Mouse (Mus musculus) forebrain, embryonic 15.5 days (tissue): ENCODE results near the gene Ccdc169. TPM values are rescaled to one million over a fixed set of nuclear protein-coding genes. Genes with fewer than 3 reads are reported as not detected.
"Not testable (repeated sequence)": the region's sequence is repeated elsewhere in the genome, so short reads cannot be mapped to it uniquely, and the experiment has no call there.

ENCODE experiments used
- ATAC-seq: fragments of 200-750 bp; cut with Nextera tagmentation; replicated peaks from 2 replicates; pipeline ENCODE4 v1.8.0; 2017; ENCODE audit warnings: mild to moderate bottlenecking, moderate TSS enrichment, moderate library complexity
- H3K27ac ChIP-seq: fragments of 300-500 bp; sonication (generic); replicated peaks from 2 replicates; pipeline ENCODE4 v1.5.1; 2015; ENCODE audit warnings: mild to moderate bottlenecking, inconsistent platforms
- H3K27me3 ChIP-seq: fragments of 300-500 bp; sonication (generic); 2 replicates; pipeline ENCODE4 v1.6.1; 2015; ENCODE audit warnings: inconsistent platforms
- H3K36me3 ChIP-seq: fragments of 300-500 bp; sonication (generic); 2 replicates; pipeline ENCODE4 v1.6.1; 2015; ENCODE audit warnings: mild to moderate bottlenecking, inconsistent platforms
- H3K4me1 ChIP-seq: fragments of 300-500 bp; sonication (generic); 2 replicates; pipeline ENCODE4 v1.6.1; 2015; ENCODE audit warnings: inconsistent platforms
- H3K4me2 ChIP-seq: fragments of 300-500 bp; sonication (generic); replicated peaks from 2 replicates; pipeline ENCODE4 v1.6.1; 2015; ENCODE audit warnings: mild to moderate bottlenecking, inconsistent platforms
- H3K4me3 ChIP-seq: fragments of 300-500 bp; sonication (generic); 2 replicates; pipeline ENCODE4 v1.5.1; 2015; ENCODE audit warnings: mild to moderate bottlenecking, inconsistent platforms
- H3K9ac ChIP-seq: fragments of 300-500 bp; sonication (generic); replicated peaks from 2 replicates; pipeline ENCODE4 v1.6.1; 2015; ENCODE audit warnings: mild to moderate bottlenecking, inconsistent platforms
- H3K9me3 ChIP-seq: fragments of 300-500 bp; sonication (generic); 2 replicates; pipeline ENCODE4 v1.6.1; 2016; ENCODE audit warnings: inconsistent platforms
- WGBS: fragments of 180-500 bp; shearing (Covaris S2); methylation state at CpG from one replicate; pipeline ENCODE4 v1.1.7; 2015; ENCODE audit warnings: mixed read lengths; 5-methylcytosine and 5-hydroxymethylcytosine counted together
- polyA plus RNA-seq: library from polyadenylated mRNA; unstranded; fragments of >200 nt; fragmentation: Nextera tagmentation; extraction: Ambion mirVana; gene quantifications from 2 replicates; pipeline ENCODE4 v1.2.1, GENCODE M21; 2015

Gene Ccdc169
- polyA plus RNA-seq, 1 experiment from 2014 or later = 0.19 TPM

DNA sequence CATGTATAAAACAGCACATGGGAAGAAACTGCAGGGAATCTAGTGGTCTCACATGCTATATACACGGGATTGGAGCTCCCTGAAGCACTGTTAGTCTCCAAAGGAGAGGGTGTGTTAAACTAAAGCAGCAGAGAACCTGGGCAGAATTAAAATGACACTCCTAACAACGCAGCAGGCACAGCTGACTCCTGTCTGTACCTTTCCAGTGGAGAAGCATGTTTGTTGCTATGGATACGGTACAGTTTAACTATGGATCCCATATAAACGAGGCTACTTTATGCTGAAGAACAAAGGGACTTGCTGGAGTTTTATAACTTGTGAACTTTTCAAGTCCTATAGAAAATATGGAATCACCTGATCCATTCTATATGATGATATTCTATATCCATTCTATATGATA is 26.4 kb downstream of the Ccdc169 start:
- Histone ChIP-seq H3K27ac (no peak overlapping the region), H3K27me3 (no peaks in the 10 kb centered on the region), H3K9me3 (no peaks in the 10 kb centered on the region), H3K4me2 (no peak overlapping the region), H3K36me3 (no peaks in the 10 kb centered on the region), H3K4me1 (no peaks in the 10 kb centered on the region), H3K9ac (no peak overlapping the region), H3K4me3 (no peak overlapping the region)
- ATAC-seq = no peak
- WGBS = 60% methylated on average over 4 of the region's 4 CpGs

DNA sequence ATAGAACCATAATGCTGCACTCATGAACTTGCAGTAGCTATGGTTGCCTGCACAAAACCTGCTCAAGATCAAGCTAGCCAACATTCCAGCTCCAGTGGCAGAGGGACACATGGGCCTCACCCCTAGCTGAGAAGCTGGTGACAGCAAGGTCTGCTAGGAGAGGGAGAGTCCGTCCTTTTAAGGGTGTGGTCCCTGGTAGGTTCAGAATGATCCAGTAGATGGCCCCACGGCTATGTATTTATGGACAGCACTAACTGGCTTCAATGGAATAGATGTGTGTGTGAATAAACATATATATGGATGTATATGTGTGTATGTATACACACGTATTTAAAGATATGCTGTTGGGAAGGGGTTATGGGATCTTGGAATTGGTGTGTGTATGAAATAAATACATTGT is 35.3 kb downstream of the Ccdc169 start:
- H3K4me3 ChIP-seq = no peak overlapping the region

DNA sequence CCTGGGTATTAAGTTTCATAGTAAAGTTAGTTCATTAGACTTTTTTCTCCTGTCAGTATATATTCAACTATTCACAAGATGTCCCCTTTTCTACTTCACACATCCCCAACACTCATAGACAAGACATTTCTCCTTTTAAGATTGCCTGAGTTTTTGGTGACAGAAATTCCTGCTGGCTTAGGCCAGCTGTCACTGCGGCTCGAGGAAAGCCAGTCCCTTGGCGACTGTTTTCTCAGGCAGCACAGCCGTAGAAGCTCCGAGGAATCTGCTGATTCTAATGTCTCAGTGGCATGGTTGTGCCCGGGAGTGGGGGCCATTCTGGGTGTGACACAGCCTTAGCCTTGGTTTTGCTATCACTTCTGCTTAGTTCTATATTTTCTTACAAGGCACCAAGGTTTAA is 40.1 kb downstream of the Ccdc169 start:
- Histone ChIP-seq H3K9me3 (no peaks in the 10 kb centered on the region), H3K9ac (no peak overlapping the region), H3K4me2 (no peak overlapping the region), H3K4me1 (no peaks in the 10 kb centered on the region), H3K27me3 (no peaks in the 10 kb centered on the region), H3K36me3 (no peaks in the 10 kb centered on the region), H3K4me3 (no peak overlapping the region), H3K27ac (no peak overlapping the region)
- ATAC-seq = no peak
- WGBS = 66% methylated on average over 6 of the region's 6 CpGs

More for the DNA sequence above, 35.3 kb downstream of the Ccdc169 start:
- Histone ChIP-seq H3K9me3 (no peaks in the 10 kb centered on the region), H3K4me2 (no peak overlapping the region), H3K27ac (no peak overlapping the region), H3K4me1 (no peaks in the 10 kb centered on the region), H3K9ac (no peak overlapping the region), H3K27me3 (no peaks in the 10 kb centered on the region), H3K36me3 (no peaks in the 10 kb centered on the region)
- no peak for ATAC-seq
- 81% methylated on average over 3 of the region's 3 CpGs for WGBS

DNA sequence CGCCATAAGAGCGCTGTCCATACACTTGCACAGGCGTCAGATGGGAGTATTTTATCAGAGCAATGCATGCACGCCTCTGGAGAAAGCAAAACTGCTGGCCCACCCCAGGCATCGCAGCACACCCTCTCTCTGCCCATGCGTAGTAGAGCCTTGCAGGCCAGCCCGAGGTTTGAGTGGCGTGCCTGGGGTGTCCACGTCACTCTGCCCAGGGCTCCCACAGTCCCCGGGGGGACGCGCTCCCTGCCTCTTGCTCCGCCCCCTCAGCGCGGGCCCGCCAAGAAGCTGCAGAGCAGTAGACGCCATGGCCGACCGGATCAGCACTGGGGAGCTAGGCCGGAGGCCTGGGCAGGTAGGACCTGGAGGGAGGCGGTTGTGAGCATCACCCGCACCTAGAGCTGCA is 44.6 kb downstream of the Ccdc169 start, which contains the start of gene Sohlh2:
Gene Sohlh2, plus strand, starts transcription at position 263 of the 400 bp plus-strand sequence.
- no peaks in the 10 kb centered on the region for H3K4me1 ChIP-seq
- H3K9me3 ChIP-seq = no peaks in the 10 kb centered on the region
- no peak within 1 kb of the TSS for H3K9ac ChIP-seq
- no peak for ATAC-seq
- H3K36me3 ChIP-seq = no peaks in the 10 kb centered on the region
- H3K4me2 ChIP-seq = no peak within 1 kb of the TSS
- WGBS = 95% methylated on average over 22 of the region's 22 CpGs
- no peaks in the 10 kb centered on the region for H3K27me3 ChIP-seq
- no peak within 1 kb of the TSS for H3K4me3 ChIP-seq
- no peak within 1 kb of the TSS for H3K27ac ChIP-seq

DNA sequence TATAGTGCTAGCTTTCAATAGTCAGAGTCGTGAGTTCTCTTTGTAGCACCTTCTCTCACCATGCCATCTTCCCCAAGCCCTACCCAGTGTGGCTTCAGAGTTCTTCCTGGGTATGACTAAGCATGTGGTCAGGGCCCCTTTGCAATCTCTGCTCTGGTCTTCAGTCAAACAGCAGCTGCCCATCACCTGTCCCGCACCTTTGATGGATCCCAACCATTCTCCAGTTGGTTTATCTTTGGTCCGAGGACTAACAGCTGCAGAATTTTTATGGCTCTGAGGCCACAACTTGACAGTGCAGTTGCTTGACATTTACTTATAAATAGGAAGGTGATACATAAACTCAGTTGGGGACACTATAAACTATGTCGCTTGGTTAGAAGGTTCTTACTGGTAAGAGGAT is 54.5 kb downstream of the Ccdc169 start:
- Histone ChIP-seq H3K36me3 (no peaks in the 10 kb centered on the region), H3K4me1 (no peaks in the 10 kb centered on the region), H3K4me2 (no peak overlapping the region), H3K27ac (no peak overlapping the region), H3K27me3 (no peaks in the 10 kb centered on the region), H3K9ac (no peak overlapping the region), H3K4me3 (no peak overlapping the region), H3K9me3 (no peaks in the 10 kb centered on the region)
- ATAC-seq = no peak
- 89% methylated on average over 4 of the region's 4 CpGs for WGBS

DNA sequence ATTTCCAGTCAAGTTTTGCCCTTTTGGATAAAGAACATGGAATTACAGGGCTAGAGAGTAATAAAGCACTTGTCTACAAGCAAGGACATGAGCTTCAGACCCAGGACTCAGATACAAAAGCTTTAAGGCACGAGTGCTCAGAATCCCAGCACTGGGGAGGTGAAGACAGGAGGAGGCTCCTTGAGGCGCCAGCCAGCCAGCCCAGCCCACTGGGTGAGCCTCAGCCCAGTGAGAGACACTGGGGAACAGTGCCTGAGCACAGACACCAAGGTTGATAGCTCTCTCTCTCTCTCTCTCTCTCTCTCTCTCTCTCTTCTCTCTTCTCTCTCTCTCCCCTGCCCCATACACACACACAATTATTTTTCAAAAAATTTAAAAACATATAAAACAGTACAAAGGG is 56.2 kb downstream of the Ccdc169 start:
- Histone ChIP-seq H3K27ac (no peak overlapping the region), H3K9ac (no peak overlapping the region), H3K9me3 (no peaks in the 10 kb centered on the region), H3K4me1 (no peaks in the 10 kb centered on the region), H3K36me3 (no peaks in the 10 kb centered on the region), H3K27me3 (no peaks in the 10 kb centered on the region), H3K4me3 (no peak overlapping the region), H3K4me2 (no peak overlapping the region)
- ATAC-seq = no peak
- 74% methylated on average over 2 of the region's 2 CpGs for WGBS

DNA sequence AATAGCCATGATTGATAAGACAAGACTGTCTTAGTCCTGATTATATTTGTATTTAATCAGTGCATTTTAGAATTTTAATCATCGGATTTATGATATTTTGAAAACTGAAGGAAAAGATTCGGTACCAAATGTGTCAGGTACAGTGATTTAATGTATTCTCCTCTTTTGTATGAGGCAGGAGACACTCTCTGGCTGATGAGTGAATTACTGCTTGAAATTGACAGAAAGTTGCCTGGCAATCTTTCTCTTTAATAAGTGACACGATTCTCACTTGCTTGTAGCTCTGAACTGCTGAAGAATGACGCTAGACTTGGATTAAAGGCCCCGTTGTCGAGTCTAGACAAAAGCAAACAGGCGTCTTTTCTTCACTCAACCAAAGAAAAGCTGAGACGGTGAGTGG is 57.7 kb downstream of the Ccdc169 start:
- Histone ChIP-seq H3K4me1 (no peaks in the 10 kb centered on the region), H3K27me3 (no peaks in the 10 kb centered on the region), H3K4me3 (no peak overlapping the region), H3K27ac (no peak overlapping the region), H3K9me3 (no peaks in the 10 kb centered on the region), H3K36me3 (no peaks in the 10 kb centered on the region), H3K9ac (no peak overlapping the region), H3K4me2 (no peak overlapping the region)
- 41% methylated on average over 8 of the region's 8 CpGs for WGBS
- ATAC-seq = no peak

DNA sequence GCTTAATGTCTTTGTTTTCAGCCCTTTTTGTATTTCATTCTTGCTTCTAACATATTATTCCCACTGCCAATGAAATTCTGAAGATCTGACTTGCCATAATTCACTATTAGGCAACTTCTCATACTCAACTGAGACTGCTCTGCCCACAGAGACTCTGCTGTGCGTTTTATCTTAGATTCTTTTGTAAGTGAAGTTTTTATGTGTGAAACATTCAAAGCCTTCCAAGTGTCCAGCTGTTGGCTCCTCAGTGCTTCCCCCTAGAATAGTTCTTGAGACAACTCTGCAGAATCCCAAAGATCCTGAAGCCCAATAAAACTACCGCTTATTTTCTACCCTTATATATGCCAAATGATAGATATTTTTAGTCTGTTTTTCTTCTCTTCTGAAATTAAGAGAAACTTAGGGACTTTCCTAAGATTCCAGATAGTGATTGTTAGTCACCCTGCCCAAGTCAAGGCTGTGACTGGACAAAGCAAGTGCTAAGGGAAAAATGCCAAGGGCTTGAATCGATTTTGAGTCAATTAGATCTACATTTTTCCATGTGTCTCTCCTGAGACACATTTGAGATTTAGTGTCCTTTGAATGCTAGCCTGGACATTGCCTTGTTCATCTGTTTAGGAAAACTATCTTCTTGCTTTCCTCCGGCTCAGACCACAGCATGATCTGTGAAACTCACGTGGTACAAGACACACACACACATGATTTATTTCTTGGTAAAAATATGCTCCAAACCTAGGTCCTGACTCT is 58.6 kb downstream of the Ccdc169 start:
- H3K4me1 ChIP-seq = no peaks in the 10 kb centered on the region
- no peak overlapping the region for H3K4me3 ChIP-seq
- no peak for ATAC-seq
- no peak overlapping the region for H3K27ac ChIP-seq
- H3K9ac ChIP-seq = no peak overlapping the region
- no peak overlapping the region for H3K4me2 ChIP-seq
- H3K9me3 ChIP-seq = no peaks in the 10 kb centered on the region
- WGBS = 88% methylated on average over 5 of the region's 5 CpGs
- no peaks in the 10 kb centered on the region for H3K36me3 ChIP-seq
- no peaks in the 10 kb centered on the region for H3K27me3 ChIP-seq

DNA sequence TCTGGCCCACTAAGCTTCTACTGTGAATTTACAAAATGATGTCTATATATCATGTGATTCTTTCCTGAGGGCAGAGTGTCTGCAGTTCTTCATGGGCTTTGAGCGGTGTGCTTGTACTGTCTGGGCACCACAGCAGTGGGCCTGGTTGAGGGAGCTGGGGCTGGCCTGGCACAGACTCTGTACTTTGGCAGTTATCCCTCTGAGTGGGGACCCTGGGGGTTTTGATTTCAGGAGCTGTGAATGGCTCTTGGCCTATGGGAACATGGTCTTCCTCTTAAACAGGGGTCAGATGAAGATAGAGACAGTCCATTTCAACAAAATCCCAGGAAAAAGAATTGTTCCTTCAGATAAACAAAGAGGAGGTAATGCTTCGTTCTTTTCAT is 59.2 kb downstream of the Ccdc169 start:
- no peaks in the 10 kb centered on the region for H3K27me3 ChIP-seq
- 91% methylated on average over 2 of the region's 2 CpGs for WGBS
- H3K9me3 ChIP-seq = no peaks in the 10 kb centered on the region
- no peak overlapping the region for H3K27ac ChIP-seq
- no peaks in the 10 kb centered on the region for H3K4me1 ChIP-seq
- H3K4me3 ChIP-seq = no peak overlapping the region
- no peak overlapping the region for H3K4me2 ChIP-seq
- no peak for ATAC-seq
- no peak overlapping the region for H3K9ac ChIP-seq
- H3K36me3 ChIP-seq = no peaks in the 10 kb centered on the region

DNA sequence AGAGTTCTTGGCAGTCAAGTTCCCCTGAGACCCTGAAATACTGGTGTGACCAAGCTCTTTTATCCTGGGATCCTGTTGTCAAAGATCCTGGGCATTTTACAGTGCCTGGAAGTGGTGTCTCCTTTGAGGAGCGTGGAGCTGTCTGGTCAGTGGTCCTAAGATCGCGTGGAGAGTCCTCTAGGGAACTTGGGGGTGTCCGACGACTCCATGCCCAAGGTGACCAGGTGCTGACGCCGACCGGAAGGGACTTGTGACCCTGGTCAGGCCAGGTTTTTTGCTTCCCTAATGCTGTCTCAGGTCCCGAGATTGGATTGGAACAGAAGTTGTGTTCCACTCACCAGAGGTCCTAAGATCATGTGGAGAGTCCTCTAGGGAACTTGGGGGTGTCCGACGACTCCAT is 66.5 kb downstream of the Ccdc169 start:
- not testable (repeated sequence) for H3K4me3 ChIP-seq, H3K9ac ChIP-seq, H3K36me3 ChIP-seq, H3K4me1 ChIP-seq, H3K4me2 ChIP-seq, H3K27me3 ChIP-seq, ATAC-seq, H3K27ac ChIP-seq, H3K9me3 ChIP-seq
- 92% methylated on average over 11 of the region's 11 CpGs for WGBS

DNA sequence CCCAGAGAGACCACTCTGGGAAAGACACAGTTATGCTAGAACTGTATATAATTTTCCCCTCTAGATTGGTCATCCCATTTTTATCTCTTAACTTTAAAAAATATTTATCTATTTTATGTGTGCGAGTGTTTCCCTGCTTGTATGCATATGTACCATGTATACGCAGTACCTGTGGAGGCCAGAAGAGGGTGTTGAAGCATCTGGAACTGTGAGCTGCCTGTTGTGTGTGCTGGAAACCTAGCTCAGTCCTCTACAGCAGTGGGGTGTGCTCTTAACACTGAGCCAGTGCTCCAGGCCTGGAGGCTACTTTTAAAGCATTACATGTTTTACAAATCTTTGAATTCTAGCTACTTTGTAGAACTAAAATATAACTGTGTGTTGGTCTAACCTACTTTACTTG is 69.3 kb downstream of the Ccdc169 start:
- Histone ChIP-seq H3K36me3 (no peaks in the 10 kb centered on the region), H3K27me3 (no peaks in the 10 kb centered on the region), H3K4me3 (no peak overlapping the region), H3K27ac (no peak overlapping the region), H3K9me3 (no peaks in the 10 kb centered on the region), H3K4me1 (no peaks in the 10 kb centered on the region), H3K9ac (no peak overlapping the region), H3K4me2 (no peak overlapping the region)
- no peak for ATAC-seq
- 97% methylated on average over 2 of the region's 2 CpGs for WGBS

DNA sequence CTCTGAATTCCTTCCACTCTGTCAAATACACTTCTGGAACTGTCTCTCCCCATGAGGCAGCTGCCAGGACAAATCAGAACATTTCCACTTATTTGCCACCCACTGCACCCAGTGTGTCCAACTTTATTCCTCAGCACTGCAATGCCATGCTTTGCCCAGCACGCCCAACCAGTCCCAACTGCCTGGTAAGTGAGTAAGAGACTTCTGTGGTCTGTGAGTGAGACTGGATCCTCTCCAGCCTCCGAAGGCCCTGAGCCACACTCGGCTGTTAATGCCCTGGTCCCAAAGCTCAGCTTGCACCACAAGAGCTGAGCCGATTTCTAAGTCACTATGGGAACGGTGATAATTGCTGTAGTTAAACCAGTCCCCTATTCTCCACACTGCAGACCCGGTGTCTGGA is 70.5 kb downstream of the Ccdc169 start:
- no peak for ATAC-seq
- Histone ChIP-seq H3K27me3 (no peaks in the 10 kb centered on the region), H3K36me3 (no peaks in the 10 kb centered on the region), H3K9ac (no peak overlapping the region), H3K4me1 (no peaks in the 10 kb centered on the region), H3K4me3 (no peak overlapping the region), H3K9me3 (no peaks in the 10 kb centered on the region), H3K4me2 (no peak overlapping the region), H3K27ac (no peak overlapping the region)
- WGBS = 62% methylated on average over 6 of the region's 6 CpGs

DNA sequence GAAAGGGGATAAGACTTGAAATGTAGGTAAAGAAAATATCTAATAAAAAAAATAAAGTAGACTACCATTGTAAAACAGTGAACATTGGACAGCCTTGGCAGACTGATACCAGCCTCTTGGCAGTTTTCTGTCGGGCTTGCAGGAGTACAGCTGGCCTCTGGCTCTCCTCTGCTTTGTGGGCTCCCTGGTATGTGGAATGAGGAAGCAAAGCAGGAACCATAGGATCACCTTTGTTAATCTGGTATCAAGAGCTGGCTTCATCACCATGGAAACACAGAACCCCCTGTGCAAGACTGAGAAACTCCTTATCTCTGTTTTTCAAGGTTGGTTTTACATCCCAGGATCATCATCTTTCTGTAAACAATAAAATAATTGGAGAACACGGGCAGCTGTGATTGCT is 75.1 kb downstream of the Ccdc169 start:
- Histone ChIP-seq H3K27me3 (no peaks in the 10 kb centered on the region), H3K27ac (no peak overlapping the region), H3K9ac (no peak overlapping the region), H3K4me3 (no peak overlapping the region), H3K4me1 (peaks cover 15% of the 10 kb centered on the region), H3K4me2 (no peak overlapping the region), H3K36me3 (no peaks in the 10 kb centered on the region), H3K9me3 (no peaks in the 10 kb centered on the region)
- 20% methylated on average over 2 of the region's 2 CpGs for WGBS
- no peak for ATAC-seq
